Mouse (Mus musculus): ENCODE results near the gene Scap. TPM values are rescaled to one million over a fixed set of nuclear protein-coding genes. Genes with fewer than 3 reads are reported as not detected.
"Not testable (repeated sequence)": the region's sequence is repeated elsewhere in the genome, so short reads cannot be mapped to it uniquely, and the experiment has no call there.

Gene Scap
- polyA plus RNA-seq, 1 experiment, result 44.4 TPM

DNA sequence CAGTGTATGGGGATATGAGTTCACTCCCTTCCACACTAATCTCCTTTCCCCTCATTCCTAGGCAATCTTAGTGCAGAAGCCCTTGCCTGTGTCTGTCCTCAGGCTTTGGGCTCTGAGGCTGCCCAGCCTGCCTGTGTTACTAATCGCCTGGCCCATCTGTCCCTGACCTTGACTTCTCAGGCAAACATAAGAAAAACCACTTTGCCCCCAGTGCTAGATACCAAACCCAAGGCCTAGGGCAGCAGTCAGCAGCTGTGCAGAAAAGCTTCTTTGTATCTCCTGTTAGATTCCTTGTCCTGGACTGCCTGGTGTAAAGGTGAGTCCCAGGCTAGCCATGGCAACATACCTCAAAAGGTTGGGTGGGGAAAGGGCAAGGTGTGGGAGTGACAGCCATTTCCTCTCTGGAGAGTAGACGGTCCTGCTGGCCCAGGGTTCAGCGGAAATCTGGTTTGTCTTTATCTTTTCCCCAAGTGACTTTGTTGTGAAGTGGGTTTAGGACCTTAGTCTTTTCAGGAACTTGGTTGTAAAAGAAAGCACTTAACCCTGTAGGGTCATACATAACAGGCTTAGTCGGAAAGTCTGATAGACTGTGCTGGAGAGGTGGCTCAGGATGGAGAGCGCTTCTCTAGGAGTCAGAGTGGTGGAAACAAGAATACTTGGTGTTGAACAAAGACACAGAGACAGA lies 4.0 kb upstream of the Scap start:
- H3K36me3 ChIP-seq (ENCODE audit: control insufficient read depth, insufficient read depth), result no peaks in the 10 kb centered on the region
- no peak overlapping the region for H3K4me3 ChIP-seq
- no peak overlapping the region for H3ac ChIP-seq (ENCODE audit: control insufficient read depth, insufficient read length)
- H3K27me3 ChIP-seq (ENCODE audit: control insufficient read depth, insufficient read depth, insufficient read length), result no peaks in the 10 kb centered on the region
- H3K4me2 ChIP-seq (ENCODE audit: low read depth), result no peak overlapping the region
- TF ChIP-seq SRF (IDR thresholded peaks at IDR 0.05; ENCODE audit: control insufficient read depth, insufficient read length, low read depth), result no peak
- H3K79me2 ChIP-seq (ENCODE audit: control insufficient read depth, insufficient read depth), result peaks cover 6% of the 10 kb centered on the region

- Histone ChIP-seq H3K4me2 (ENCODE audit: low read depth) (no peak overlapping the region), H3K36me3 (ENCODE audit: control insufficient read depth, insufficient read depth) (no peaks in the 10 kb centered on the region), H3ac (ENCODE audit: control insufficient read depth, insufficient read length) (no peak overlapping the region), H3K79me2 (ENCODE audit: control insufficient read depth, insufficient read depth) (peaks cover 11% of the 10 kb centered on the region), H3K27me3 (ENCODE audit: control insufficient read depth, insufficient read depth, insufficient read length) (no peaks in the 10 kb centered on the region), H3K4me3 (no peak overlapping the region)
- TF ChIP-seq SRF (IDR thresholded peaks at IDR 0.05; ENCODE audit: control insufficient read depth, insufficient read length, low read depth) (no peak), REST (IDR thresholded peaks at IDR 0.05; ENCODE audit: insufficient read depth, insufficient read length) (no peak), MAX (IDR thresholded peaks at IDR 0.05; ENCODE audit: low read depth) (no peak), E2F4 (IDR thresholded peaks at IDR 0.05; ENCODE audit: insufficient read depth) (no peak), POLR2A (IDR thresholded peaks at IDR 0.05; ENCODE audit: insufficient read length, low read depth) (no peak), USF1 (IDR thresholded peaks at IDR 0.05; ENCODE audit: low read depth) (no peak), CEBPB (IDR thresholded peaks at IDR 0.05; ENCODE audit: insufficient read depth, poor library complexity, severe bottlenecking) (no peak), TCF12 (IDR thresholded peaks at IDR 0.05; ENCODE audit: insufficient read depth, poor library complexity, severe bottlenecking) (no peak), POLR2AphosphoS2 (IDR thresholded peaks at IDR 0.05; ENCODE audit: insufficient read length, low read depth) (no peak), TCF3 (IDR thresholded peaks at IDR 0.05; ENCODE audit: insufficient read length, low read depth) (no peak), MYOG (IDR thresholded peaks at IDR 0.05; ENCODE audit: control insufficient read depth in 1 of 3, insufficient read depth in 1 of 3, insufficient read length in 2 of 3, low read depth in 2 of 3) (no peak), MYOD1 (IDR thresholded peaks at IDR 0.05; ENCODE audit: control insufficient read depth in 1 of 3, insufficient read length in 2 of 3, low read depth in 2 of 3) (no peak)
Observed at GRCm38 (mm10) chr9:110329655-110330054, 3.4 kb upstream of the Scap start.

DNA sequence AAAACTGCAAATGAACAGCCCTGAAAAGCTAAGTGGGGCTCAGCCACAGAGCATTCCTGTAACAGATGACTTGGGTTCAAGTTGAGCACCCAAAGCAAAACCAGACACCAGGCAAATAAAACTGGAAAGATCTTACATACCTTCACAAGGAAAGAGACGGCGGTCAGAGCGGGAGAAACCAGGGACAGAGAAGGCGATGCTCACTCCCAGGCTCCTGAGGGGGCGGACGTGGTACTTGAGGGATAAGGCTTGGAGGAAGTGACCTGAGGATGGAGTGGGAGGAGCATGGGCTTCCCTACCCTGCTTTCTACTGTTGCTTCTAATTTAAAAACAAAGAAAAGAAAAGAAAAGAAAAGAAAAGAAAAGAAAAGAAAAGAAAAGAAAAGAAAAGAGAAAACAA lies 2.7 kb upstream of the Scap start:
- Histone ChIP-seq H3K4me3 (no peak overlapping the region), H3K4me2 (ENCODE audit: low read depth) (no peak overlapping the region), H3K36me3 (ENCODE audit: control insufficient read depth, insufficient read depth) (no peaks in the 10 kb centered on the region), H3ac (ENCODE audit: control insufficient read depth, insufficient read length) (no peak overlapping the region), H3K27me3 (ENCODE audit: control insufficient read depth, insufficient read depth, insufficient read length) (no peaks in the 10 kb centered on the region), H3K79me2 (ENCODE audit: control insufficient read depth, insufficient read depth) (peaks cover 13% of the 10 kb centered on the region)
- no peak for TF ChIP-seq SRF (IDR thresholded peaks at IDR 0.05; ENCODE audit: control insufficient read depth, insufficient read length, low read depth)
- no peak for TF ChIP-seq USF1 (IDR thresholded peaks at IDR 0.05; ENCODE audit: low read depth)
- TF ChIP-seq E2F4 (IDR thresholded peaks at IDR 0.05; ENCODE audit: insufficient read depth), result no peak
- TF ChIP-seq TCF3 (IDR thresholded peaks at IDR 0.05; ENCODE audit: insufficient read length, low read depth), result no peak
- TF ChIP-seq MYOG (IDR thresholded peaks at IDR 0.05; ENCODE audit: control insufficient read depth in 1 of 3, insufficient read depth in 1 of 3, insufficient read length in 2 of 3, low read depth in 2 of 3), result no peak
- TF ChIP-seq POLR2A (IDR thresholded peaks at IDR 0.05; ENCODE audit: insufficient read length, low read depth), result no peak
- TF ChIP-seq MYOD1 (IDR thresholded peaks at IDR 0.05; ENCODE audit: control insufficient read depth in 1 of 3, insufficient read length in 2 of 3, low read depth in 2 of 3), result no peak
- no peak for TF ChIP-seq POLR2AphosphoS2 (IDR thresholded peaks at IDR 0.05; ENCODE audit: insufficient read length, low read depth)
- no peak for TF ChIP-seq MAX (IDR thresholded peaks at IDR 0.05; ENCODE audit: low read depth)
- no peak for TF ChIP-seq REST (IDR thresholded peaks at IDR 0.05; ENCODE audit: insufficient read depth, insufficient read length)
- TF ChIP-seq TCF12 (IDR thresholded peaks at IDR 0.05; ENCODE audit: insufficient read depth, poor library complexity, severe bottlenecking), result no peak
- TF ChIP-seq CEBPB (IDR thresholded peaks at IDR 0.05; ENCODE audit: insufficient read depth, poor library complexity, severe bottlenecking), result no peak

DNA sequence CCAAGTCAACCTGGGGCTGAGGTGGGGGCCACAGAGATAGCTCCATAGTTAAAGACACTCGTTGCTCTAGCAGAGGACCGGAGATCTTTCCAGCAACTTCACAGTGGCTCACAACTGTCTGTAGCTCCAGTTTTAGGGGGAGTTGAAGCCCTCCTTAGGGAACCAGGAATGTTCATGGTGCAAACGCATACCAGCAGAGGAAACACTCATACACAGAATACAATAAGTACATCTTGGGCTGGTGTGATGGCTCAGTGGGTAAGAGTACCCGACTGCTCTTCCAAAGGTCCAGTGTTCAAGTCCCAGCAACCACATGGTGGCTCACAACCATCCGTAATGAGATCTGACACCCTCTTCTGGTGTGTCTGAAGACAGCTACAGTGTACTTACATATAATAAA lies 2.2 kb upstream of the Scap start:
- H3K79me2 ChIP-seq (ENCODE audit: control insufficient read depth, insufficient read depth), result peaks cover 18% of the 10 kb centered on the region
- not testable (repeated sequence) for H3K4me2 ChIP-seq (ENCODE audit: low read depth)

DNA sequence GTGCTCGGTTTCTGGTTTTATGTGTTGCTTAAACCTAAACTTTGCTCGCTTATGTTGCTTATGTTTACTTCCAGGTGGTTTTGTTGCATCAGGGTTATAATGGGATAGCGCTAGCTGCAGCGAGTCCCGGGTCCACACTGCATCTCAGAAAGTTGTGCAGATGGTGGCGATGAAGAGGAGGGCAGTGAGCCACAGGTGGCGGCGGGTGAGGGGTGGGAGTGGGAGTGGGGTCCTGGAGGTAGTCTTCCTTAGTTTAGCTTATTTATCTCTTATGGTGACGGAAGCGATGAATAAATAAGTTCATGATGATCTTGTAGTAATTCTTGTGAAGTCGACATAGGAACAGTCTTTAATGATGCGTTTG lies 790 bp downstream of the Scap start:
- peak overlapping the region; percentile 86 for H3K4me2 ChIP-seq (ENCODE audit: low read depth)
- TF ChIP-seq POLR2AphosphoS2 (IDR thresholded peaks at IDR 0.05; ENCODE audit: insufficient read length, low read depth) (no peak), TCF12 (IDR thresholded peaks at IDR 0.05; ENCODE audit: insufficient read depth, poor library complexity, severe bottlenecking) (no peak), MYOG (IDR thresholded peaks at IDR 0.05; ENCODE audit: control insufficient read depth in 1 of 3, insufficient read depth in 1 of 3, insufficient read length in 2 of 3, low read depth in 2 of 3) (no peak), E2F4 (IDR thresholded peaks at IDR 0.05; ENCODE audit: insufficient read depth) (no peak), REST (IDR thresholded peaks at IDR 0.05; ENCODE audit: insufficient read depth, insufficient read length) (no peak), POLR2A (IDR thresholded peaks at IDR 0.05; ENCODE audit: insufficient read length, low read depth) (no peak), MAX (IDR thresholded peaks at IDR 0.05; ENCODE audit: low read depth) (no peak), SRF (IDR thresholded peaks at IDR 0.05; ENCODE audit: control insufficient read depth, insufficient read length, low read depth) (no peak), CEBPB (IDR thresholded peaks at IDR 0.05; ENCODE audit: insufficient read depth, poor library complexity, severe bottlenecking) (no peak), TCF3 (IDR thresholded peaks at IDR 0.05; ENCODE audit: insufficient read length, low read depth) (no peak), MYOD1 (IDR thresholded peaks at IDR 0.05; ENCODE audit: control insufficient read depth in 1 of 3, insufficient read length in 2 of 3, low read depth in 2 of 3) (no peak), USF1 (IDR thresholded peaks at IDR 0.05; ENCODE audit: low read depth) (no peak)
- no peaks in the 10 kb centered on the region for H3K27me3 ChIP-seq (ENCODE audit: control insufficient read depth, insufficient read depth, insufficient read length)
- H3K4me3 ChIP-seq, result peak overlapping the region; percentile 39
- peaks cover 28% of the 10 kb centered on the region for H3K79me2 ChIP-seq (ENCODE audit: control insufficient read depth, insufficient read depth)
- H3ac ChIP-seq (ENCODE audit: control insufficient read depth, insufficient read length), result peak overlapping the region; percentile 71
- no peaks in the 10 kb centered on the region for H3K36me3 ChIP-seq (ENCODE audit: control insufficient read depth, insufficient read depth)

More for the DNA sequence above, 2.2 kb upstream of the Scap start:
- not testable (repeated sequence) for H3K4me3 ChIP-seq; H3K36me3 ChIP-seq (ENCODE audit: control insufficient read depth, insufficient read depth); H3K27me3 ChIP-seq (ENCODE audit: control insufficient read depth, insufficient read depth, insufficient read length); H3ac ChIP-seq (ENCODE audit: control insufficient read depth, insufficient read length)
